Mouse (Mus musculus) gastrocnemius, postnatal 14 days (tissue): ENCODE results near the gene Dnaic1. TPM values are rescaled to one million over a fixed set of nuclear protein-coding genes. Genes with fewer than 3 reads are reported as not detected.

Experiments used
- DNase-seq: peaks from one replicate; pipeline ENCODE4 v3.0.0; 2021; ENCODE audit warnings: mixed read lengths
- intact Hi-C: fragments of 180-260 bp; cut with DNase I; formaldehyde crosslinking; loops from one replicate; pipeline ENCODE4 v1.15.1; 2025; ENCODE audit warnings: low total_unique reads
- total RNA-seq, 2 experiments: library from RNA; stranded (reverse); gene quantifications; 2 replicates each; pipeline ENCODE4 v1.2.3; 2021

The Dnaic1 gene
- total RNA-seq, 2 experiments from 2014 or later = 0.47 to 0.58 TPM

DNA sequence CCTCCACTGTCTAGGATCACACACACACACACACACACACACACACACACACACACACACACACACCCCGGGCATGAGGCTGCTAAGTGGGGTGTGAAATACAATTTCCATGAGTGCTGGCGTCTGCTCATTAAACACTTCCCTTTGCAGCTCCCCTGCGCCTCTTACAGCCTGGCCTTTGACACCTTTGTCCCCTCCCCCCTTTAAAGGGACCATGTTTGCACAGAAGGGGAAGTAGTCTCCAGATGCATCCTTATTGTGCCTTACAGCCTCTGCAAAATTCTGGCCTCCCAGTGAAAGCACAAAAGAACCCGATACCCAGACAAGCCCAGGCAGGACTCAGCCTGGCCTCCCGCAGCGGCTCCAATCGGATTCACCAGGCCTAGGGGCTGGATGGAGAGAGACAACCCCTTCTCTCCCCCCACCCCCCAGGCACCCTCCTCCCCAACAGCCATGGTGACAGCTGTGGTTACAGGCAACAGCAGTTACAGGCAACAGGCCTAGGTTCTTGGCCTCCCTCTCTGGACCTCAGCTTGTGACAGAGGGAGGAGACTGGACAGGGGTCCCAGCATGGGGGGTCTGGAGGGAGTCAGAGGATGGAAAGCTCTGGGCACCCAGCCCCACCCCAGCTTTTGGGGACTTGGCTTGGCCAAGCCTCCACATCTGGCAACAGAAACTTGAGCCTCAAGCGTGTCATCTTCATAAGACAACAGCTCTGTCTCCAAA, 58.8 kb downstream of the Dnaic1 start:
- intact Hi-C loops = no loop called here
- peak; percentile 58 for DNase-seq

DNA sequence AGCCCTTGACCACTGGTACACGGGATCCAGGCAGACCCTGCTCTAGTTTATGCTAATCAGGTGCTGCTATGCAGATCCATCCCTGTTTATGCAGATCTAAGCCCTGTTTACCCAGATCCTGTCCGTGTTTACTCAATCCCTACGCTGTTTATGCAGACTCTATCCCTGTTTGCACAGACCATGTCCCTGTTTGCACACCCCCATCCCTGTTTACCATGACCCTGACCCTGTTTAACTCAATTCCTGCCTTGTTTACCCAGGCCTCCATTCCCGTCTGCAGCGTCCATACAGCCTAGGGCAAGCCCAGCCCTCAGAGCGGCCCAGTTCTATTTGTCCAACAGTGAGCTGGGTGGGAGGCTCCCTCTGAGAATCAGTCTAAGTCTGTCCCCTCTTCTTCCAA, 60.6 kb downstream of the Dnaic1 start:
- intact Hi-C loops = no loop called here

DNA sequence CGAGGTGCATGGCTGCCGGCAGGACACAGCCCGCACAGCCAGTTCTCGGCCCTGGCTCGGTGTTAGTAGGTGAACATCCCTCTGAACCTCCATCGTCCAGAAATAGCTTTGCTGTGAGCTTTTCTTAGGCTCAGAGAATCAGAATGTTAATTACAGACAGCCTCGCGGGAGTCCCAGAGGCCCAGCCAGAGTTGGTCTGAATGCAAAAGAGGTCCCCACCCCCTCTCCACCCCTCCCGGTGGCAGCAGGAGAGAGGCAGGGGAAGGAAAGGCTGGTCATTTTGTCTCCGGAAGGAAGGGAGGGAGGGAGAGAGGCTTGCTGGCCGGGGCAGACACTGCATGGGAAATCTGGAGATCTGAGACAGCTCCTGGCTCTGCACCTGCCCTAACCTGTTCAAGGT, 61.8 kb downstream of the Dnaic1 start:
- intact Hi-C loops = no loop called here
- no peak for DNase-seq

More for the DNA sequence above, 60.6 kb downstream of the Dnaic1 start:
- DNase-seq = no peak

DNA sequence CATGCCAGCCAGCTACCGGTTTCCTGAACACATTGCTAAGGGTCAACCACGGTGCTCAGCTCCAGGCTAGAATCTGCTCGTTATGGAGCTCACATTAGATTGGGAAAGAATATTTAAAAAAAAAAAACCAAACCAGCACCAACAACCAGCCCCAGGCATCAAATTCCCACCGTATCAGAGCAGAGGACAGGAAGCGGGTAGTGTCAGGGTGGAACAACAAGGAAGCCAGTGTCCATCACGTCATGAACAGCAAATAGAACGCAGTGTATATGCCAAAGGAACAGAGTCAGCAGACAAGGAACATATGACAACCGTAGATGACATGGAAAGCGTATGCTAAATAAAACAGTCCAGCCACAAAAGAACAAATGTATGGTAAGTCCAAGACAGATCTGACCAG, 63.4 kb downstream of the Dnaic1 start:
- intact Hi-C loops = no loop called here
- no peak for DNase-seq

DNA sequence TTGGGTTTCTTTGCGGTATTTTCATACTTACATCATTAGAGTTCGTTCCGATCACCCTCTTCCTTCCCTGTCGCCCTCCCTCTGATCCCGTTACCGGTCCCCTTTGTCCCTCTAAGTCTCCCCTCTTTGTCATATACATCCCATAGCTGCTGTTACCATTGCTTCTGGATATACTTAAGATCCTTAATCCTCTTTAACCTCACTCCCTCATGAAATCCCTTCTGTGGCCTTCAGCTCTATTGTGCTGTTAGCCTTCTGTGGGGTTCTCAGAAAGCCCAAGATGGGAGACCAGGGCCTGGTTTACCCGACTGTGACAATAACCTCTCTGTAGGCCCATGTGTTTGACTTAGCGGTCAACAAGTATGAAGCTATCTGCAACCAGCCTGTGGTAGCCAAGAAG, 65.1 kb downstream of the Dnaic1 start:
- intact Hi-C loops = no loop called here
- DNase-seq = no peak

DNA sequence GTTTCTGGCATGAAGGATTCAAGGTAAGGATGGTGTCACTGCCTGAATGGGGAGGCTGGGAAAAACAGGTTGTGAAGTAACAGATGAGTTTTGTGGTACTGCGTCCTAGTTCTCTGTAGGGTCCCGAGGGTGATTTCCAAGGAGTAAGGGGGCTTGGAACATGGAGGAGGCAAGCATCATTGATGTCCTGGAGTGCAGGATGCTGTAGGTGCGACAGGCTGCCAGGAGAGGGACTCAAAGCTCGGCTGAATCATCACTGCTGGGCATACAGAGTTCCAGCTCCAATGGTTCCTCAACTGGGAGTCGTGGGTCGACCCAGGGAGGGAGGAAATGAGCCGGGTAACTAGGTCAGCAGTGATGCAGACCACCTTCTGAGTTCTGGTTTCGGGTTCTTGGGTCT, 65.6 kb downstream of the Dnaic1 start:
- intact Hi-C loops = no loop called here
- DNase-seq = no peak

DNA sequence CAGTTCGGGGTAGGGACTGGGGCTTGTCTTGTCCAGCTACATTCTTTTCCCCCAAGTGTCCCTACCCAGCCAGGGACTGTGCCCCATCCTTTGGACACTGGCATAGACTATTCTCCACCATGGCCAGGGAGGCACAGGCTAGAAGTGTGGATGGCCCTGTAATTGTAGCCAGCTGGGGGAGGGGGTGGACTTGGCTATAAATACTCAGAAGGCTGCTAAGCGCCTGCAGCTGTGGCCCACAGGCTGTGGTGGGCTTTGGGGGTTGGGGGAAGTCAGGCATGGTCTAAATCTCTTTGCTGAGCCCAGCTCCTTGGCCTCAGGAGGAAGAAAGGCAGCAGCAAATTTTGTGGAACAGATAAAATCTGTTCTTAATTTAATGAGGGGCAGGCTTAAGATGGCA, 66.3 kb downstream of the Dnaic1 start:
- no peak for DNase-seq
- intact Hi-C loops = no loop called here

DNA sequence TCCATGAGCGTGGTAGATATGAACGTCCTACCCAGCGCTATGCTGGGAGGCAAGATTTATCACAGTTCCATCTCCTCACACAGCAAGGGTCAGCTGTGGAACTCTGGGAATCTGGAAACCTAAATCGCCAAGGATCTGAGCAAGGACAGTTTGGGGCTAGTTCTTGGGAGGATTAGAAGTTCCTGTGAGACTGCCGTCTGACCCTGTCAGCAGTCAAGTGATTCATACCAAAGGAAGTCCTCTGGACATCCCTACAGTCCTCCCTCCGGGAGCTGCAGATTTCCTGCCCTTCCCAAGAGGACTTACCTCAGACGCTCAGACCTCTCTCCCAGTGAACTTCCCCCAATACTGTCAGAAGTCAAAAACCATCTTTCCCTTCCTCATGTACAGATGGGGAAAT, 66.8 kb downstream of the Dnaic1 start:
- intact Hi-C loops = no loop called here
- no peak for DNase-seq

DNA sequence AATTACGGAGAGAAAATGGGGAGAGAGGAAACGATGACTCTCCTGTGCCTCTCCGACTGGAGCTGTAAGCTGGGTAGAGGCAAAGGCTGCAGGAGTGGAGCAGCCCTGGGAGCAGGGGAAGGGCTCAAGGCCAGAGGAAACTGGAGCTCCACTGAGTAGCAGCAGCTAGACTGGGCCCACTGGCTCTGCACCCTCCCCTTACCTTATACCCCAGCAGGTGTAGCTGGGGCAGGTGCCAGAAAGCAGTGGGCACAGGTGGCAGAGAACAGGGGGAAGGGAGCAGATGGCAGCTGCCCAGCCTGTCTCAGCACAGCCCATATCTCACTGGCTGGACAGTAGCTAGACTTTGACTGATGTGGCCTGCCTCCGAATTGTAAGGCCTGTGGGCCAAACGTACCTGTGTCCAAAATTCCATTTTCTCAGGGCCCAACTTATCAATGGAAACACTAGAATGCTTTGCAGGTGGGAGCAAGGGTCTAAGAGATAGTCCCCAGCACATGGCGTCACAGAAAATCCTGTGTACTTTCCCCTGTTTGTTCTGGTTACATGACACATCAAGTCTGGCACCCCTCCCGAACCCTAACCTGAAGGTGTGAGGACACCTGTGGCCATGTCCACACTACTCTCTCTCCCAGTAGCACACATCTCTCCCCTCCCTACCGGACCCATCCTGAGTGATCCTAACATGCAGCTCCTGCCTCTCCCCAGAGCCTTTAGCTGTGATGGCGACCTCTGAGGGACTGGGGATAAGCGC, 67.5 kb downstream of the Dnaic1 start:
- intact Hi-C loops = no loop called here
- DNase-seq = no peak

DNA sequence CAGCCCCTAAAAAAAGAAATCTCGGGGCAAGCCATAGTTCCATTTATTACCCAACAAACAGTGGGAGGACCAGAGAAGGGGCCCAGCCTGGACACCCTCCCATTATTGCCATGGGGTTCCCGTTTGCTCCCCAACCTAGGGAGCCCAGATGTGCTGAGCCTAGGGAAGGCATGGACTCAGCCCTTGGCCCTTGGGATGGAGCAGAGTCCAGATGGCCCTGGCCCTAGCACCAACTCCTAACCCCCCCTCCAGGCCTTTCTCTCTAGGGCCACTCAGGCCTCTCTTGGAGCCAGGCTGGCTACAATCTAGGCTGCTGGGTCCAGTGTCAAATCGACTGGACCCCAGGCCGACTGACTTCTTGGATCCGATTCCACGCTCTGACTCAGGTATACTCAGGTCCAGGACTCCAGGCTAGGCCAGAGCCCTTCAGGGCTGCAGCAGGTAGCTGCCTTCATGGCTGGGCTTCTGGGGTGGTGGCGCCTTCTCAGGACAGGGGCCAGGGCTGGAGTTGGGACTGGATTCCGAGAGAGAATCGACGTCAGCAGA, 68.7 kb downstream of the Dnaic1 start:
- intact Hi-C loops = no loop called here
- no peak for DNase-seq

DNA sequence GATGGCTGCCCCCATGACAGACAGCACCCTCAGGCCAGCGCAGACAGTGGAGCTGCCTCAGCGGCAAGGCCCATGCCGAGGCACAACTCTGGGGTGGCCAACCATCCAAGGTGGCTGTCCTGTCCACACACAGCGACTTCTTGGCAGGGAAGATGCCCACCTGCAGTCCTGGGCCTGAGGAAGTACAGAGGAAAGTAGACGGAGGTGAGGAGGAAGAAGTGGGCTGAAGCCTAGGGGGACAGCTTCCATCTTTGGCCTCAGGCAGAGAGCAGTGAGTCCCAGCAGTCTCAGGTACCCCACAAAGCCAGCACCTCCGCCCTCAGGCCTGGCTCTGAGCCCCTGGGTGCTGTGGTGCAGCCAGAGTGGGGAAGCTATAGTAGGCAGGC, 69.2 kb downstream of the Dnaic1 start:
- intact Hi-C loops = no loop called here
- no peak for DNase-seq

DNA sequence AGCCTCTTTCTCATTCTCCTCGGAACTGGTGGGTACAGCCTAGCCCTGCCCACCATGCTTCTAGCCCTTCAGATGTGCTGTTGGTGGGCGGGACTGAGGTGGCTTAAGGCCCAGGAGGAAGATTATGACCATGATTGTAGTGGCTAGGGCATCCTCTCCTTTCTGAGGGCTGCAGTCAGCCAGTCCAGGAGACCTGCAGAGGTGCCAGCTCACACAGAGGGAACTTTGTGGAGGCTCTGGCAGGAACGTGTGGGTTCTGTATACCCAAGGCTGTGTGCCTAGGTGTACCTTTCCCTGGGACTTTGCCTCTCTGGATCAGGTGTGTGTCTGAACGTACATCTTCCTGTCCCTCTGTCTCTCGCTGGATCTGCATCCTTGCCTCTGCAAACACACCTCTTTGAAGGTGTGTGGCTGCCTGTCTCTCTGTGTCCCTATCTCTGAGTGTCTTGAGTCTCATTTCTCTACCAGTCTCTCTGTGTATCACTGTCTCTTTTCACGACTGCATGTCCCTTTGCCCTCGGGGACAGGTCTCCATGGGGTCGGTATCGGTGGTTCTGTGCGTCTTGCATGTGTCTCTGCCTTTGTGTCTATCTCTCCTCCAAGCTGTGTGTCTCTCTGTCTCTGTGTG, 69.8 kb downstream of the Dnaic1 start:
- intact Hi-C loops = no loop called here
- DNase-seq = no peak

DNA sequence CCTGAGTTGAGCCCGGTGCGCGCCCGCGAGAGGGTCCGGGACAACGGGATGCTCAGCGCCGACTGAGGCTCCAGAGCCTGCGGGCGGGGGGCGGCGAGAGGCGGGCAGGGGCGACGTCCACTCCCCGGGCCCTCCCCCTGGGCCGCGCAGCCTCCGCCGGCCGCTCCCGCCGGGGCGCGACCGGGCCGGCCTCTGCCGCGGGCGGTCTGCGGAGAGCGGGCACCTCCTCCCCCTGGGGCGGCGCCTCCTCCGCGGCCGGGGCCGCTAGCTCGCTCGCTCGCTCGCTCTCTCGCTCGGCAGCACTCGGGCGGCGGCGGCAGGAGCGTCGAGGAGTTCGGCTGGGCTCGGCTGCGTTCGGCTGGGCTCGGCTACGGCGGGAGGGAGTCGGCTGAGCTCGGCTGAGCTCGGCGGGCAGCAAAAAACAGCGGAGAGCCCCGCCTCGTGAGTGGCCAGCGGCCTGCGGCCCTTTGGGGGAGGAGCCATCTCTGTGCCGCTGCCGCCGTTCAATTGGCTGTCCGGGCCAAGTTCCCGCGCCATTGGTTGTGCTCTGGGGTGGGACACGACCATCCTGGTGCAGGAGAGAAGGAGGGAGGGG, 70.4 kb downstream of the Dnaic1 start, which contains the start of gene Enho:
Gene Enho, minus strand, starts transcription at position 412 of the 595 bp plus-strand sequence.
- intact Hi-C loops = no loop called here
- peak; percentile 95 for DNase-seq

DNA sequence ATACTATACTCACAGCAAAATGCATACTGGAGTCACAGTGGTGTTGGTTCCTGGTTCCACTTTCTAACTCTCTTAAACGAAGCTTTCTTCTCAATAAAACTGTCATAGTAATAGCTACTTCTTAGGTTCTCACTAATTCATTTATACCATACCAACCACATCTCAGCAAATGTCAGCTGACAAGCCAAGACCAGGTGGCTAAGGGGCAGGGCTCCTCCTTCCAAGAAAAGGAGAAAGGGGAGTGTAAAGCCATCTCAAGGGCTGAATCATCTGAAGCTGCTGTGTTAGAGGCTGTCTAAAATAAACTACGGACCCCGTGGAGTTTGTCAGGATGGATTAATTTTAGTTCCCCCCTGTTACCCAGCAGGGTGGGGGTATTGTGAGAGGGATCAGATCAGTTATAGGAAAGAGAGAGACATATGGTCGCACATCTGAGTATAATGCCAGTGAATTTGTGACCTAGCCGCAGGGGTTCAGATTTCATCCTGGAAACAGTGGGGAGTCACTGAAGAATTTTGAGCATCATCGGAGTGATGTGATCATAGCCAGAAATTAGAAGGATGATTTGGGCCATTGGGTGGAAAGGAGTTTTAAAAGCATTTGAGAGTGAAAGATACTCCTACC, 71.7 kb downstream of the Dnaic1 start:
- DNase-seq = no peak
- intact Hi-C loops = no loop called here

DNA sequence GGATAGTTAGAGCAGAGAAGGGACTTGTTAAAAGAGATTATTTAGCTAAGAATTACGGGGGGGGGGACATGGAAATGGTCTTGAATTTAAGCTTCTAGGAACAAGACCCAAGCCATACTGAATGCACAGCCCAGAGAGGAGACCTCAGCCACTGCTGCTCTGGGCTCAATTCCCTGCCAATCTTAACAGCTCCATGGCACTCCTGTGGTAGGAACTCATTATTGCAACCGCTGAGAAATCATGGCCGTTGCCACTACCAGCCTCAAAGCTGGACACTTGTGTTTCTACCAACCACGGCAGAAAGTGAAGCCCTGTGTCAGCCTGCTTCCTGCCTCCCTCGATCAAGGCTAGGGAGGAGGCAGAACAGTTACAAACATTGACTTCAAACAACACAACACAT, 75.9 kb downstream of the Dnaic1 start:
- intact Hi-C loops = no loop called here
- no peak for DNase-seq

DNA sequence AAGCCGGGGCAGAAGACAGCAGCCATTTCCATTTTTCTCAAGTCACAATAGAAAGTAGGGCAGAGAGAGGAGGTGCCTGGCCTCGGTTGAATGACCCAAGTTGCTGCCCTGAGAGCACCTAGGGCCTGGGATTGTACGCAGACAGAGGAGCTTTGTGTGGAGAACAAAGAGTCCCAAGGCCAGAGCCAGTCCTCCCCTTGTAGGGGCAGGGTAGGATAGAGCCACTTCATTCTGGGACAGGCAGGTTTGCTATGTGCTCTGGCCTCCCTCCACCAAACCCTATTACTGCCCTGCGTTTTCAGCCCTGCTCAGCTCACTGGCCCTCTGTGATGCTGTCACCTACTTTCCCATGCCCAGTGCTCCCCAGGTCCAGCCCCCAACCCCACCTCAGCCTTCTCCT, 78.6 kb downstream of the Dnaic1 start:
- intact Hi-C loops = no loop called here
- DNase-seq = no peak

DNA sequence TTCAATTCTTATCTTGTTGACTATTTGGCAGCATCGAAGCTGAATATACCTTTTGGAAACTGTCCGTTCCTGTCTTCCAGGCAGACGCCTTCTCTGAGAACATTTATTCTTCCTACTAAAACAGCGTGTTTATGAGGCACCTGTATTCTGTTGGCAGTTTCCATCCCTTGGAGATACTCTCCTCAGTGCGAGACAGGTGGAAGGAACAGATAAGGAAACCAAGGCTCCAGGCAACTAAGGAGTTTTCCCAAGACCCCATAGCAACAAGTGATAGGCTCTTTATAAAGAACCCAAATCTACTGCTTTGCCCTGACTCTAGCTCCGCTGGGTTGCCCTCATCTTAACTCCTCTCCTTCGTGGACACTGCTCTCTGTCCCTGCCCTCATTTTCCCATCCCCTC, 79.1 kb downstream of the Dnaic1 start:
- intact Hi-C loops = no loop called here
- no peak for DNase-seq

DNA sequence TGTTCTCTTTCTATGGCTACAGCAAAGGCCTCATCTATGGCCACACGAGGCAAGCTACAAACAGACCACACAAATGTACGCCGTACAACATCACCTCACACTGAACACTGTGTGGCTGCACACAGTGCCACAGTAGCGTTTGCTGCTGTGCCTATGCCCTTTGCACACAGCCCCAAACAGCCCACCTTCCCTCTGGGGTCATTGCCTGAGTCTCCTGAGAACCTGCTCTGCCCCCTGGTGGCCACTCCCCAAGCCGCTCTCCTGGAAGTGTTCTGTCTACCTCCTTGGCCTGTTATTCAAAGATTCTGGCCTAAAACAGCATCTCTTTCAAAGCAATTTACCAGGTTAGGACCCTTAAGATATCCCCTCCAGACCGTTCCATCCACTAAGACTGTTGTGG, 83.7 kb downstream of the Dnaic1 start:
- intact Hi-C loops = loop anchor here (5.0 kb wide), 1 partner anchor 41 kb away; no protein-coding TSS in a partner anchor
- peak; percentile 77 for DNase-seq

DNA sequence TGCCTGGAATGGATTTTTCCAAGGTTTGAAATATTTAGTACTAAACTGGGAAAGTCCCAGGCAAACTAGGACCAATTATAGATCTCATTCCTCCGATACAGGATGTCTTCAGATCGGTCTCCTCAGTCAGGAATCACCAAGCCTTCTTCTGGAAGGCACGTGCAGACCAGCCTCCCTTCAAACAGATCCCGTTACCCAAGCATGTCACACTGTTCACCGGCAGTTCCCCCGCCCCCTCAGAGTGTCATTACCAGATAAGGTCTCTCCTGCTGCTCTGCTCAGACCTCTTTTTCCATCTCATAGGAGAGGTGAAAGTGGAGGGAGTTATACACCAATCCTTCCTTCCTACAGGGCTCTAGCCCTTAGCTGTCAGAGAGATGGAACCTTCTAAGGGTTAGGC, 84.2 kb downstream of the Dnaic1 start:
- intact Hi-C loops = loop anchor here (5.0 kb wide), 1 partner anchor 41 kb away; no protein-coding TSS in a partner anchor
- DNase-seq = no peak
